Mouse (Mus musculus) stomach, postnatal 0 days (tissue): ENCODE data around the gene Hist1h2af.
"Not testable (repeated sequence)": the region's sequence is repeated elsewhere in the genome, so short reads cannot be mapped to it uniquely, and the experiment has no call there.

ENCODE experiments used
- CTCF ChIP-seq: IDR thresholded peaks from 2 replicates; pipeline ENCODE4 v1.5.1; 2016; ENCODE audit warnings: antibody characterized with exemption, low read depth, mild to moderate bottlenecking, moderate library complexity
- EP300 ChIP-seq: optimal IDR thresholded peaks from 2 replicates; pipeline ENCODE3; 2016; ENCODE audit warnings: antibody characterized with exemption

DNA sequence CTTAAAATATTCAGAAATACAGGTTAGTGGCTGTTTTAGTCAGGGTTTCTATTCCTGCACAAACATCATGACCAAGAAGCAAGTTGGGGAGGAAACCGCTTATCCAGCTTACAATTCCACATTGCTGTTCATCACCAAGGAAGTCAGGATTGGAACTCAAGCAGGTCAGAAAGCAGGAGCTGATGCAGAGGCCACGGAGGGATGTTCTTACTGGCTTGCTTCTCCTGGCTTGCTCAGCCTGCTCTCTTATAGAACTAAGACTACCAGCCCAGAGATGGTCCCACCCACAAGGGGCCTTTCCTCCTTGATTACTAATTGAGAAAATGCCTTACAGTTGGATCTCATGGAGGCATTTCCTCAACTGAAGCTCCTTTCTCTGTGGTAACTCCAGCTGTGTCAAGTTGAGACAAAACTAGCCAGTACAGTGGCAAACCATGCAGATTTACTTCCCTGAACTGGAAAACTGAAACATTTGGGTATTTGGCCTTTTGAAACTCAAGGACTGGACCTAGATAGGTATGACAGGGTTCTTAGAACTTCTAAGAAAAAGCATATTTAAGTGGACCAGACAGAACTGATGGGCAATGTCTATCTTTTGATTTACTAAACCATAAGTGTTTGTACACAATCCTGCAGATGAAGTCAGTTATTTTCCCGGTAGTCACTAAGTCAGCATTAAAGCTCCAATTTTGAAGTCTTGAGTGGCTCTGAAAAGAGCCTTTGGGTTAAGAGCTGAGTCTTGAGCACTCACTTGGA is 8.7 kb downstream of the Hist1h2af start:
- not testable (repeated sequence) for TF ChIP-seq CTCF, EP300
